Mouse (Mus musculus) E14TG2a.4 (cell line): ENCODE measurements around the gene Atp13a4.

Source experiments
- H3K27me3 ChIP-seq: 2 replicates; pipeline ENCODE4 v1.6.1; 2014; ENCODE audit warnings: low read length, control low read depth; ENCODE audit not compliant: insufficient read depth
- H3K36me3 ChIP-seq: 2 replicates; pipeline ENCODE4 v1.6.1; 2014; ENCODE audit warnings: low read length, control low read depth; ENCODE audit not compliant: insufficient read depth
- H3K4me1 ChIP-seq: replicated peaks from 2 replicates; pipeline ENCODE4 v1.6.1; 2014; ENCODE audit warnings: low read depth, low read length, control low read depth
- H3K4me3 ChIP-seq: replicated peaks from 2 replicates; pipeline ENCODE4 v1.5.1; 2014; ENCODE audit warnings: mild to moderate bottlenecking, low read length
- H3K9me3 ChIP-seq: 2 replicates; pipeline ENCODE4 v1.6.1; 2014; ENCODE audit warnings: low read length, control low read depth
- CTCF ChIP-seq: conservative IDR thresholded peaks from 2 replicates; pipeline ENCODE4 v1.5.1; 2014; ENCODE audit warnings: low read length
- NANOG ChIP-seq: IDR thresholded peaks from 2 replicates; pipeline ENCODE4 v1.6.1; 2014; ENCODE audit warnings: borderline replicate concordance, low read length, mixed read lengths
- POU5F1 ChIP-seq: IDR thresholded peaks from 2 replicates; pipeline ENCODE4 v1.6.1; 2014; ENCODE audit warnings: low read length, borderline replicate concordance

Gene Atp13a4

GRCm38 (mm10) chr16:29544829-29545228 lies at the start of gene Atp13a4:
Gene Atp13a4, minus strand, starts transcription at chr16:29544864.
- TF ChIP-seq CTCF (no peak), NANOG (no peak), POU5F1 (no peak)
- Histone ChIP-seq H3K4me3 (no peak within 1 kb of the TSS), H3K9me3 (no peaks in the 10 kb centered on the region), H3K4me1 (no peaks in the 10 kb centered on the region), H3K36me3 (no peaks in the 10 kb centered on the region), H3K27me3 (no peaks in the 10 kb centered on the region; the same call in 1 of the 2 replicates)

- H3K4me3 ChIP-seq: no peak overlapping the region
Measured at GRCm38 (mm10) chr16:29592171-29592570, 47.5 kb upstream of the Atp13a4 start.

GRCm38 (mm10) chr16:29579787-29580176 lies 35.1 kb upstream of the Atp13a4 start:
- Histone ChIP-seq H3K4me3 (peak overlapping the region; percentile 98), H3K36me3 (no peaks in the 10 kb centered on the region), H3K4me1 (peaks cover 10% of the 10 kb centered on the region), H3K9me3 (no peaks in the 10 kb centered on the region), H3K27me3 (no peaks in the 10 kb centered on the region)
- TF ChIP-seq CTCF (no peak), NANOG (no peak), POU5F1 (no peak)

More at GRCm38 (mm10) chr16:29592171-29592570, 47.5 kb upstream of the Atp13a4 start:
- TF ChIP-seq CTCF: no peak
- TF ChIP-seq NANOG: no peak
- TF ChIP-seq POU5F1: no peak
- Histone ChIP-seq H3K4me1 (no peaks in the 10 kb centered on the region), H3K36me3 (peaks cover 60% of the 10 kb centered on the region), H3K27me3 (no peaks in the 10 kb centered on the region), H3K9me3 (no peaks in the 10 kb centered on the region)

GRCm38 (mm10) chr16:29579167-29579786 lies 34.6 kb upstream of the Atp13a4 start, which contains the start of gene Opa1:
Gene Opa1, plus strand, starts transcription at chr16:29579334.
- Histone ChIP-seq H3K36me3 (no peaks in the 10 kb centered on the region), H3K4me3 (peak within 1 kb of the TSS; percentile 98), H3K9me3 (no peaks in the 10 kb centered on the region), H3K4me1 (peaks cover 10% of the 10 kb centered on the region), H3K27me3 (no peaks in the 10 kb centered on the region)
- TF ChIP-seq CTCF: no peak
- TF ChIP-seq NANOG: no peak
- TF ChIP-seq POU5F1: no peak

DNA sequence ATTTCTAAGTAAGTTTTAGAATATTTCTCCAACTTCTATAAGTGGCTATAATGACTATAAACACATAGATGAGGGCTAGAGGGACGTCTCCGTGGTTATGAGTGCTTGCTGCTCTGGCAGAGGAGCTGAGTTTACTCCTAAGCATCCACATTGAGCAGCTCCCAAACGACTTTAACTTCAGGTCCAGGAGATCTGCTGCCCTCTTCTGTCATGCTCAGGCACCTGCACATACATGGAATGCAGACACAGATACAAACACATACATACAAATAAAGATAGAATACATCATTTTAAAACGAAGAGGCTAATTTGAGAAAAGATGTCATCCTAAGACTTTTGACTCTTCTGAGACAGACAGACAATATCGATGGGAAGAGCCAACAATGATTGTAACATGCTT lies 31.0 kb upstream of the Atp13a4 start:
- peak; percentile 61 for TF ChIP-seq CTCF
- no peak for TF ChIP-seq NANOG
- H3K27me3 ChIP-seq: no peaks in the 10 kb centered on the region
- H3K36me3 ChIP-seq: no peaks in the 10 kb centered on the region
- H3K4me1 ChIP-seq: peaks cover 9% of the 10 kb centered on the region
- no peaks in the 10 kb centered on the region for H3K9me3 ChIP-seq
- H3K4me3 ChIP-seq: no peak overlapping the region

- no peaks in the 10 kb centered on the region for H3K9me3 ChIP-seq
- no peaks in the 10 kb centered on the region for H3K27me3 ChIP-seq
- H3K36me3 ChIP-seq: no peaks in the 10 kb centered on the region
- no peak overlapping the region for H3K4me3 ChIP-seq
- 0 out of 2 replicates have a peak, but pooled peaks cover 4% of the 10 kb centered on the region for H3K4me1 ChIP-seq
- no peak for TF ChIP-seq NANOG
- TF ChIP-seq POU5F1: no peak
- TF ChIP-seq CTCF: no peak
Measured at GRCm38 (mm10) chr16:29574013-29574412, 29.3 kb upstream of the Atp13a4 start.

DNA sequence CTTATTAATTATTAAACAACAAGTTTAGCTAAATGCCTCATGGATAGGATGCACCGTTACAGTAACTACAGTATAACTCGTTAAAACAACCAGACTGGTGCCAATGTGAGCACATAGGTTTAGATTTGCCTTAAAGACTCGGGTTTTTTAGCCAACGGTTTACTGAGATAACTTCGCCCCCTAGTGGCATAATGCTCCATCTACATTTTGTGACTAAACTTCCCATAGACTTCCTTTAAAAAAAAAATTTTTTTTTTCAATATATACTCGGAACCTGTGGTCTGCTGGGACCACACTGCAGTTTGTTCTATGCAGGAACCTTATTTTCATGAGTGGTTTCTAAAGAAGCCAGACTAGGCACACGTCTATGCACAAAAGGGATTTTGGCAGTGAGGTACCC lies 16.2 kb upstream of the Atp13a4 start:
- TF ChIP-seq POU5F1 (no peak), CTCF (peak; percentile 62)
- peaks cover 13% of the 10 kb centered on the region for H3K27me3 ChIP-seq
- no peaks in the 10 kb centered on the region for H3K36me3 ChIP-seq
- H3K9me3 ChIP-seq: no peaks in the 10 kb centered on the region
- peaks cover 14% of the 10 kb centered on the region for H3K4me1 ChIP-seq
- no peak overlapping the region for H3K4me3 ChIP-seq

GRCm38 (mm10) chr16:29560454-29560853 lies 15.8 kb upstream of the Atp13a4 start:
- H3K4me3 ChIP-seq: no peak overlapping the region
- no peaks in the 10 kb centered on the region for H3K36me3 ChIP-seq
- H3K9me3 ChIP-seq: no peaks in the 10 kb centered on the region
- TF ChIP-seq NANOG (peak; percentile 89; the same call in 1 of the 2 replicates), POU5F1 (no peak)
- peaks cover 13% of the 10 kb centered on the region for H3K27me3 ChIP-seq
- peaks cover 14% of the 10 kb centered on the region for H3K4me1 ChIP-seq

- Histone ChIP-seq H3K4me1 (peaks cover 14% of the 10 kb centered on the region), H3K27me3 (peaks cover 10% of the 10 kb centered on the region), H3K36me3 (no peaks in the 10 kb centered on the region), H3K4me3 (no peak overlapping the region), H3K9me3 (no peaks in the 10 kb centered on the region)
- no peak for TF ChIP-seq POU5F1
- TF ChIP-seq CTCF: no peak
- no peak for TF ChIP-seq NANOG
Measured at GRCm38 (mm10) chr16:29559667-29560066, 15.0 kb upstream of the Atp13a4 start.
